Mouse (Mus musculus): Measurements from ENCODE around the gene St3gal6.

- TF ChIP-seq MAX (IDR thresholded peaks at IDR 0.05) (no peak), CTCF (IDR thresholded peaks at IDR 0.05; ENCODE audit: control insufficient read depth, insufficient read depth, insufficient read length) (no peak), MYOG (IDR thresholded peaks at IDR 0.05; ENCODE audit: control insufficient read depth, extremely low read depth, insufficient read length) (no peak), USF1 (IDR thresholded peaks at IDR 0.05; ENCODE audit: low read depth) (no peak), CEBPB (IDR thresholded peaks at IDR 0.05; ENCODE audit: low read depth) (no peak)
Measured at GRCm38 (mm10) chr16:58496791-58497190, 27.3 kb downstream of the St3gal6 start.
